Mouse (Mus musculus): ENCODE results near the gene Hba-x.

The Hba-x gene

GRCm38 (mm10) chr11:32321196-32321565 lies 45.0 kb downstream of the Hba-x start:
- DNase-seq (ENCODE audit: extremely low read depth, low read depth), result peak; percentile 66

GRCm38 (mm10) chr11:32324609-32325008 lies 48.4 kb downstream of the Hba-x start:
- no peak for DNase-seq (ENCODE audit: extremely low read depth, low read depth)
